Mouse (Mus musculus) heart, postnatal 4 days (tissue): ENCODE measurements around the gene AI464131. TPM values are rescaled to one million over a fixed set of nuclear protein-coding genes. Genes with fewer than 3 reads are reported as not detected.

Source experiments
- DNase-seq: peaks from one replicate; pipeline ENCODE4 v3.0.0; 2021
- total RNA-seq, 2 experiments: library from RNA; stranded (reverse); gene quantifications; 2 replicates each; pipeline ENCODE4 v1.2.3; 2021

The AI464131 gene
- total RNA-seq: 10 to 100 TPM in 1 of 2 experiments, 1 to 10 TPM in 1; 9.2 to 10.7 TPM

- peak; percentile 99 for DNase-seq
Measured at GRCm38 (mm10) chr4:41502986-41503412, at the start of gene AI464131. Gene AI464131 (minus strand): TSS chr4:41503076.

- DNase-seq: peak; percentile 82
Measured at GRCm38 (mm10) chr4:41552529-41552928, 49.7 kb upstream of the AI464131 start.

- no peak for DNase-seq
Measured at GRCm38 (mm10) chr4:41547086-41547485, 44.2 kb upstream of the AI464131 start.

GRCm38 (mm10) chr4:41545985-41546384 is 43.1 kb upstream of the AI464131 start:
- peak; percentile 70 for DNase-seq

GRCm38 (mm10) chr4:41542136-41542535 is 39.3 kb upstream of the AI464131 start:
- DNase-seq: no peak

- no peak for DNase-seq
Measured at GRCm38 (mm10) chr4:41534866-41535265, 32.0 kb upstream of the AI464131 start.

GRCm38 (mm10) chr4:41532420-41532819 is 29.5 kb upstream of the AI464131 start:
- peak; percentile 57 for DNase-seq

GRCm38 (mm10) chr4:41527996-41528395 is 25.1 kb upstream of the AI464131 start:
- peak; percentile 47 for DNase-seq

- DNase-seq: no peak
Measured at GRCm38 (mm10) chr4:41527076-41527475, 24.2 kb upstream of the AI464131 start.

GRCm38 (mm10) chr4:41526553-41526952 is 23.7 kb upstream of the AI464131 start:
- no peak for DNase-seq

- no peak for DNase-seq
Measured at GRCm38 (mm10) chr4:41524829-41525228, 22.0 kb upstream of the AI464131 start.

- DNase-seq: no peak
Measured at GRCm38 (mm10) chr4:41523839-41524238, 21.0 kb upstream of the AI464131 start.

GRCm38 (mm10) chr4:41522788-41523187 is 19.9 kb upstream of the AI464131 start:
- peak; percentile 37 for DNase-seq

- DNase-seq: no peak
Measured at GRCm38 (mm10) chr4:41522136-41522535, 19.3 kb upstream of the AI464131 start.

- DNase-seq: no peak
Measured at GRCm38 (mm10) chr4:41520641-41521040, 17.8 kb upstream of the AI464131 start.

GRCm38 (mm10) chr4:41519195-41519594 is 16.3 kb upstream of the AI464131 start:
- DNase-seq: no peak

GRCm38 (mm10) chr4:41518349-41518748 is 15.5 kb upstream of the AI464131 start:
- DNase-seq: no peak

GRCm38 (mm10) chr4:41517233-41517632 is 14.4 kb upstream of the AI464131 start, which contains the start of gene 1110017D15Rik:
Gene 1110017D15Rik (minus strand): TSS chr4:41517333.
- no peak for DNase-seq

GRCm38 (mm10) chr4:41513714-41514113 is 10.8 kb upstream of the AI464131 start:
- DNase-seq: no peak

- DNase-seq: no peak
Measured at GRCm38 (mm10) chr4:41513309-41513708, 10.4 kb upstream of the AI464131 start.

GRCm38 (mm10) chr4:41507998-41508397 is 5.1 kb upstream of the AI464131 start:
- DNase-seq: no peak

GRCm38 (mm10) chr4:41507326-41507924 is 4.5 kb upstream of the AI464131 start:
- DNase-seq: no peak

GRCm38 (mm10) chr4:41506906-41507305 is 4.0 kb upstream of the AI464131 start:
- DNase-seq: peak; percentile 89

GRCm38 (mm10) chr4:41506156-41506555 is 3.3 kb upstream of the AI464131 start:
- peak; percentile 70 for DNase-seq

GRCm38 (mm10) chr4:41505131-41505551 is 2.3 kb upstream of the AI464131 start:
- peak; percentile 20 for DNase-seq
